Mouse (Mus musculus) C2C12 (cell line): ENCODE measurements around the gene Gdpgp1. TPM values are rescaled to one million over a fixed set of nuclear protein-coding genes. Genes with fewer than 3 reads are reported as not detected.

ENCODE experiments used
- H3K27me3 ChIP-seq: one replicate; pipeline ENCODE4 v1.6.1; 2011; ENCODE audit not compliant: control insufficient read depth, insufficient read depth, insufficient read length
- H3K36me3 ChIP-seq: one replicate; pipeline ENCODE4 v1.6.1; 2011; ENCODE audit not compliant: control insufficient read depth, insufficient read depth
- H3K4me3 ChIP-seq: one replicate; pipeline ENCODE4 v1.5.1; 2011; ENCODE audit warnings: mild to moderate bottlenecking, control low read depth; ENCODE audit not compliant: poor library complexity, insufficient read depth, severe bottlenecking
- H3K79me2 ChIP-seq: one replicate; pipeline ENCODE4 v1.6.1; 2011; ENCODE audit not compliant: control insufficient read depth, insufficient read depth
- H3K79me3 ChIP-seq: one replicate; pipeline ENCODE4 v1.6.1; 2011; ENCODE audit warnings: low read depth, control low read depth
- H3ac ChIP-seq: one replicate; pipeline ENCODE3; 2011; ENCODE audit warnings: low read depth; ENCODE audit not compliant: control insufficient read depth, insufficient read length
- CEBPB ChIP-seq: IDR thresholded peaks from one replicate; pipeline ENCODE4 v1.6.1; 2011; ENCODE audit warnings: low read depth, mild to moderate bottlenecking, control low read depth, moderate library complexity
- CTCF ChIP-seq: IDR thresholded peaks from one replicate; pipeline ENCODE4 v1.5.1; 2011; ENCODE audit not compliant: control insufficient read depth, insufficient read depth, insufficient read length
- FOSL1 ChIP-seq: IDR thresholded peaks from one replicate; pipeline ENCODE4 v1.8.0; 2011; ENCODE audit warnings: mild to moderate bottlenecking, low read length; ENCODE audit not compliant: poor library complexity, insufficient read depth, severe bottlenecking
- MAX ChIP-seq: IDR thresholded peaks from one replicate; pipeline ENCODE4 v1.6.1; 2011; ENCODE audit warnings: mild to moderate bottlenecking, control low read depth
- MYOD1 ChIP-seq: IDR thresholded peaks from one replicate; pipeline ENCODE4 v1.6.1; 2011; ENCODE audit warnings: low read depth; ENCODE audit not compliant: control insufficient read depth, insufficient read length
- MYOG ChIP-seq: IDR thresholded peaks from one replicate; pipeline ENCODE4 v1.6.1; 2011; ENCODE audit not compliant: control insufficient read depth, insufficient read length; ENCODE audit errors: extremely low read depth
- USF1 ChIP-seq: IDR thresholded peaks from one replicate; pipeline ENCODE4 v1.6.1; 2011; ENCODE audit warnings: low read depth, mild to moderate bottlenecking, control low read depth, moderate library complexity
- polyA plus RNA-seq: library from polyadenylated mRNA; unstranded; fragments of >200 nt; fragmentation: generic; extraction: Trizol; gene quantifications from one replicate; pipeline ENCODE4 v1.2.1, GENCODE M21; 2012; ENCODE audit warnings: missing spikeins

Gdpgp1 gene
- polyA plus RNA-seq, 1 experiment, result 1.2 TPM

DNA sequence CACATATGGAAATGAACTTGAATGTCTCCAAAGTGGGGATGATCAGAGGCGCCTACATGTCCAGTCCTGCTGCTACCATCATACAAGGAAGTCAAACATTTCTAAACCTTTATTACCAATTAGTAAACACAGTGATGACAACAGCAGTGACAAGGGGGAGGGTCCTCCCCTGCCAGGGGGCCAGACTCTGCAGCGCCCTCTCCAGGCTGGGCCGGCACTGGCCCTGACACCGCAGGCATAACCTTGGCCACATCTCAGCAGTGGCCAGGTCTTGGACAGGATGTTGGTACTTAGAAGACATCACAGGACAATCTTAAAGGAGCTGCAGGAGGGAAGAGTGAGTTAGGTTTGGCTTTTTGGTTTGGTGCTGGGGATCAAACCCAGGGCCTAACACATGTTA, 5.6 kb upstream of the Gdpgp1 start:
- H3K79me3 ChIP-seq, result no peaks in the 10 kb centered on the region
- H3K27me3 ChIP-seq, result no peaks in the 10 kb centered on the region
- peaks cover 61% of the 10 kb centered on the region for H3K36me3 ChIP-seq
- H3ac ChIP-seq, result no peak overlapping the region
- peaks cover 4% of the 10 kb centered on the region for H3K79me2 ChIP-seq
- TF ChIP-seq USF1 (no peak), CEBPB (no peak), MAX (no peak), CTCF (no peak), MYOG (no peak), FOSL1 (no peak), MYOD1 (no peak)
- H3K4me3 ChIP-seq, result no peak overlapping the region

DNA sequence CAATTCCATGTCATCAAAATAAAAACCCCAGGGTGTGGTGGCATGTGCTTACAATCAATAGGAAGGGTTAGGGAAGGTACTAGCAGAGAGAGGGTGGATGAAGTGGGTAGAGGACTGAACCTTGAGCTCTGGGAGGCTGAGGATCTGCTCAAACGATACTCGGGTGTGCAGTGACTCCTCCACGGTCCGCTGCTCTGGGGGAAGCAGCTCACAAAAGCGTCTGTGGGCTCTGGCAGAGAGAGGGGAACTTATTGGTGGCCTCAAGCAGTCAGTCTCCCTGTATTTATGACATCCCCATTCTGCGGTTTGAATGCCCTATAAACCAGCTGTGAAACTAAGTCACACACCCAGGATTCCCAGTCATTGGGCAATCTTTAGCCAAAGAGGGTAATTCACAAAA, 2.5 kb upstream of the Gdpgp1 start:
- no peak for TF ChIP-seq MAX
- no peak for TF ChIP-seq CEBPB
- no peak for TF ChIP-seq USF1
- Histone ChIP-seq H3ac (no peak overlapping the region), H3K79me2 (peaks cover 14% of the 10 kb centered on the region), H3K36me3 (peaks cover 33% of the 10 kb centered on the region), H3K4me3 (no peak overlapping the region), H3K79me3 (peaks cover 2% of the 10 kb centered on the region), H3K27me3 (no peaks in the 10 kb centered on the region)

DNA sequence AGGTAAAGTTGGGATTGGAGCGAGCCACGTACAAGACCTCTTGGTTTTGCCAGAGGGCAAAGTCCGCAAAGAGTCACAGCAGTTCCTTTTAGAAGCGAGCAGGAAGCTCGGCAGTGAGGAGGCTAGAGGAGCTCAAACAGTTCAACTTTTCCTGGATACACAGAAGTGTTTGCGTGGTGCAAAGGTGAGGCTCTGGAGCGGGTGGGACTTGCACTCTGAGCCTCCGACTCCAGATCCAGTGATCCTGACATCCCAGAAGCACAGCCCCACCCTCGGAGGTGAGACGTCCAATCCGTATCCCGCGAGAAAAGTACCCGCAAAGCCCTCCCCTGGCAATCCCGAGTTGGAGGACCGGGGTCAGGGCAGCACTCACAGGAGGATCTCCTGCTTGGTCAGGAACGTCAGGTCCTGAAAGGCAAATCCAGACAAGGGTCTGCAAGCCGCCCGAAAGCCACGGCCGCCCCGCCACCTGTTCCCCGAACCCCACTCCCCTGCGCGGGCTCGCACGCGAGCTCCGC, 635 bp upstream of the Gdpgp1 start:
- no peaks in the 10 kb centered on the region for H3K27me3 ChIP-seq
- peaks cover 2% of the 10 kb centered on the region for H3K79me3 ChIP-seq
- peak overlapping the region; percentile 48 for H3K4me3 ChIP-seq
- peaks cover 17% of the 10 kb centered on the region for H3K36me3 ChIP-seq
- TF ChIP-seq FOSL1 (no peak), MYOD1 (no peak), MYOG (no peak), CEBPB (no peak), MAX (no peak), CTCF (no peak), USF1 (no peak)
- peaks cover 14% of the 10 kb centered on the region for H3K79me2 ChIP-seq
- H3ac ChIP-seq, result peak overlapping the region; percentile 78

DNA sequence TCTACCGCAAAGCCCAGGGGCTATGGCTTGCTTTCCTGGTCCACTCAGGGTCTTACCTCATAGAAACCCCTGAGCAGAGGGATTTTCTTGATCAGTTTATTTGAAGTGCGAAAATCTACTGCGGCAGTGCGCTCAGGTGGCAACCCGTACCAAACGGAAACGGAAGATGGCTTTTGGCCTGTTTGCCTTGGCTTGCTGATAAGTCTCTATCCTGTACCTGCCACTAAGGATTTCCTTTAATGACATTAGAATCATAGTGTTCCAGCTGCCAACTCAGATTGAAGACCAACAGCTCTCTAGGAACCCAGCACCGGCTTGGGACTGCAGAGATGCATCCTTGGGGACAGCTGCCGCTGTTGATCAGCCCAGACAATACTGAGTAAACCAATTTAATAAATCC, 1.1 kb downstream of the Gdpgp1 start:
- Histone ChIP-seq H3K79me2 (peaks cover 14% of the 10 kb centered on the region), H3K27me3 (no peaks in the 10 kb centered on the region), H3ac (no peak overlapping the region), H3K4me3 (no peak overlapping the region), H3K79me3 (peaks cover 2% of the 10 kb centered on the region), H3K36me3 (peaks cover under 1% of the 10 kb centered on the region)
- TF ChIP-seq FOSL1 (no peak), CEBPB (no peak), USF1 (no peak), MAX (no peak), MYOD1 (no peak), CTCF (no peak)

DNA sequence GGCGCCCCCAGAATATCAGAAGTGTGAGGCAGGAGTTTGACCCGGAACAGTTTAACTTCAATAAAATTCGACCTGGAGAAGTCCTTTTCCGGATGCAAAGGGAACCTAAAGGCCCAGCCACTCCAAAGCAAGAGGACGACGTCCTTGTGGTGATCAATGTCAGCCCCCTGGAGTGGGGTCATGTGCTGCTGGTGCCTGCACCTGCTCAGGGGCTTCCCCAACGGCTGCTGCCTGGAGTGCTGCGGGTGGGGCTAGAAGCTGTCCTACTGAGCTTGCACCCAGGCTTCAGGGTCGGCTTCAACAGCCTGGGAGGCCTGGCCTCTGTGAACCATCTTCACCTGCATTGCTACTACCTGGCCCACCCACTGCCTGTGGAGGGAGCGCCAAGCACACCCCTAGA, 5.9 kb downstream of the Gdpgp1 start:
- Histone ChIP-seq H3K79me2 (peaks cover 5% of the 10 kb centered on the region), H3K36me3 (no peaks in the 10 kb centered on the region), H3ac (no peak overlapping the region), H3K4me3 (no peak overlapping the region), H3K27me3 (no peaks in the 10 kb centered on the region), H3K79me3 (no peaks in the 10 kb centered on the region)
- TF ChIP-seq CEBPB (no peak), FOSL1 (no peak), CTCF (no peak), MYOG (no peak), MAX (no peak)

DNA sequence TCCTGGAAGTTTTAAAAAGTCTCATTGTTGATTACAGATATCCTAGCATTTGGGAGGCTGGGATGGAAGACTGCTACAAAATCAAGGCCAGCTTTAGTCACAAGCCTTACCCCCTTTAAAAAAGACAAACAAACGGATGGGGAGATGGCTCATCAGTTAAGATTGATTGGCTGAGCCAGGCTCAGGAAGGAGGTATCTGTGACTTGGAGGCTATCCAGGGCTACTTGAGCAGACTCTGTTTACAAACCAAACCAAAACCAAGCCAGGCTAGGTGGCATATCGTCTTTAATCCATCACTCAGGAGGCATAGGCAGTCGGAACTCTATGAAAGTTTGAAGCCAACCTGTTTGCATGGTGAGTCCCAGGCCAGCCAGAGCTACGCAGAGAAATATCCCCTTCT, 9.0 kb downstream of the Gdpgp1 start:
- H3K4me3 ChIP-seq, result no peak overlapping the region
- no peak overlapping the region for H3ac ChIP-seq
- no peaks in the 10 kb centered on the region for H3K79me2 ChIP-seq
- no peaks in the 10 kb centered on the region for H3K79me3 ChIP-seq
- no peaks in the 10 kb centered on the region for H3K36me3 ChIP-seq
- no peak for TF ChIP-seq CEBPB
- TF ChIP-seq FOSL1, result no peak
- no peak for TF ChIP-seq CTCF
- TF ChIP-seq MYOG, result no peak
- TF ChIP-seq MAX, result no peak
- no peak for TF ChIP-seq USF1
- TF ChIP-seq MYOD1, result no peak
- no peaks in the 10 kb centered on the region for H3K27me3 ChIP-seq
